Mouse (Mus musculus) cerebellum, adult 18-20 months (tissue): Measurements from ENCODE around the gene Pcdh11x.
"Not testable (repeated sequence)": the region's sequence is repeated elsewhere in the genome, so short reads cannot be mapped to it uniquely, and the experiment has no call there.

Experiments
- DNase-seq, 2 experiments: peaks; one replicate each; pipeline ENCODE4 v3.0.0; 2021

Pcdh11x gene

GRCm38 (mm10) chrX:120290011-120290899 is at the start of gene Pcdh11x:
Gene Pcdh11x (plus strand): TSS chrX:120290259.
- peak; percentile 15 to 42 for DNase-seq

GRCm38 (mm10) chrX:120260089-120260488 is 30.0 kb upstream of the Pcdh11x start:
- no peak for DNase-seq

- no peak for DNase-seq
These were observed 4.5 kb upstream of the Pcdh11x start for GRCm38 (mm10) chrX:120285522-120285921.

- peak; percentile 2 to 6 for DNase-seq
These were observed 2.6 kb upstream of the Pcdh11x start for GRCm38 (mm10) chrX:120287502-120287901.

GRCm38 (mm10) chrX:120290900-120291280 is 831 bp downstream of the Pcdh11x start:
- DNase-seq: peak in 1 of 2 experiments; percentile 18

GRCm38 (mm10) chrX:120291696-120292095 is 1.6 kb downstream of the Pcdh11x start:
- DNase-seq: peak; percentile 12 to 36

- DNase-seq: peak; percentile 5 to 45
These were observed 3.0 kb downstream of the Pcdh11x start for GRCm38 (mm10) chrX:120292832-120293750.

GRCm38 (mm10) chrX:120301469-120302175 is 11.6 kb downstream of the Pcdh11x start:
- no peak for DNase-seq

GRCm38 (mm10) chrX:120312995-120313394 is 22.9 kb downstream of the Pcdh11x start, which contains the start of gene H2afb3:
Gene H2afb3 (minus strand): TSS chrX:120313095.
- not testable (repeated sequence) for DNase-seq

- no peak for DNase-seq
These were observed 176.2 kb downstream of the Pcdh11x start for GRCm38 (mm10) chrX:120466225-120466624.

- DNase-seq: no peak
These were observed 196.4 kb downstream of the Pcdh11x start for GRCm38 (mm10) chrX:120486428-120486827.

- DNase-seq: no peak
These were observed 234.9 kb downstream of the Pcdh11x start for GRCm38 (mm10) chrX:120524986-120525385.

- DNase-seq: no peak
These were observed 309.2 kb downstream of the Pcdh11x start for GRCm38 (mm10) chrX:120599309-120599708.

- DNase-seq: no peak
These were observed 328.4 kb downstream of the Pcdh11x start for GRCm38 (mm10) chrX:120618460-120618859.

GRCm38 (mm10) chrX:120670236-120670635 is 380.2 kb downstream of the Pcdh11x start:
- DNase-seq: not testable (repeated sequence)

- no peak for DNase-seq
These were observed 444.1 kb downstream of the Pcdh11x start for GRCm38 (mm10) chrX:120734144-120734543.

- DNase-seq: no peak
These were observed 445.7 kb downstream of the Pcdh11x start for GRCm38 (mm10) chrX:120735792-120736191.

GRCm38 (mm10) chrX:120944556-120944955 is 654.5 kb downstream of the Pcdh11x start:
- DNase-seq: no peak
